Mouse (Mus musculus) midbrain, embryonic 15.5 days (tissue): ENCODE results near the gene Scnn1b. TPM values are rescaled to one million over a fixed set of nuclear protein-coding genes. Genes with fewer than 3 reads are reported as not detected.

Source experiments
- ATAC-seq: fragments of 200-750 bp; cut with Nextera tagmentation; replicated peaks from 2 replicates; pipeline ENCODE4 v1.8.0; 2017; ENCODE audit warnings: moderate TSS enrichment
- H3K27ac ChIP-seq: fragments of 300-500 bp; sonication (generic); 2 replicates; pipeline ENCODE4 v1.5.1; 2015; ENCODE audit warnings: mild to moderate bottlenecking, inconsistent platforms
- H3K27me3 ChIP-seq: fragments of 300-500 bp; sonication (generic); replicated peaks from 2 replicates; pipeline ENCODE4 v1.6.1; 2015; ENCODE audit warnings: inconsistent platforms
- H3K36me3 ChIP-seq: fragments of 300-500 bp; sonication (generic); replicated peaks from 2 replicates; pipeline ENCODE4 v1.6.1; 2015; ENCODE audit warnings: inconsistent platforms
- H3K4me1 ChIP-seq: fragments of 300-500 bp; sonication (generic); 2 replicates; pipeline ENCODE4 v1.6.1; 2015; ENCODE audit warnings: inconsistent platforms
- H3K4me2 ChIP-seq: fragments of 300-500 bp; sonication (generic); 2 replicates; pipeline ENCODE4 v1.6.1; 2015; ENCODE audit warnings: inconsistent platforms, mild to moderate bottlenecking, moderate library complexity
- H3K4me3 ChIP-seq: fragments of 300-500 bp; sonication (generic); 2 replicates; pipeline ENCODE4 v1.5.1; 2015; ENCODE audit warnings: mild to moderate bottlenecking, inconsistent platforms
- H3K9ac ChIP-seq: fragments of 300-500 bp; sonication (generic); 2 replicates; pipeline ENCODE4 v1.6.1; 2015; ENCODE audit warnings: mild to moderate bottlenecking, inconsistent platforms
- H3K9me3 ChIP-seq: fragments of 300-500 bp; sonication (generic); 2 replicates; pipeline ENCODE4 v1.6.1; 2016; ENCODE audit warnings: inconsistent platforms
- WGBS: fragments of 180-500 bp; shearing (Covaris S2); methylation state at CpG from one replicate; pipeline ENCODE4 v1.1.7; 2015; ENCODE audit warnings: mixed read lengths; 5-methylcytosine and 5-hydroxymethylcytosine counted together
- polyA plus RNA-seq: library from polyadenylated mRNA; unstranded; fragments of >200 nt; fragmentation: Nextera tagmentation; extraction: Ambion mirVana; gene quantifications from 2 replicates; pipeline ENCODE4 v1.2.1, GENCODE M21; 2015

Gene Scnn1b
- polyA plus RNA-seq, 1 experiment from 2014 or later: 0.13 TPM

DNA sequence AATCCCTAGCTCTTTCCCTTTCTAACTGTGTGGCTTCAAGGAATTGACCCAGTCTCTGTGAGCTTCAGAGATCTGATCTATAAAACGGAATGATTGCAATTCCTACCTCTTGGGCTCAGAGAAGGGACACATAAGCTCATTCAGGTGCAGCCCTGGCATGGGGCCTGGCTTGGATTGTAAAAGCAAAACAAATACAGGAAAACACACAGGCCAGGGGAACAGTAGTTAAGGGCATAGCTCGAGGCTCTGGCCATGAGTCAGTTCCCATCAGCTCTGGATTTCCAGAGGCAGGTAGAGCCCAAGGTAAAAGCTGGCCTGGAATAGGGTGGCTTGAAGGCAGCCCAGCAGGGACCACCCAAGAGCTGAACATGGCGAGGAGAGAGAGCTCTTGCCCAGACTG lies 9.2 kb downstream of the Scnn1b start:
- Histone ChIP-seq H3K4me1 (no peaks in the 10 kb centered on the region), H3K36me3 (no peaks in the 10 kb centered on the region), H3K27ac (no peak overlapping the region), H3K27me3 (no peaks in the 10 kb centered on the region), H3K9ac (no peak overlapping the region), H3K4me2 (no peak overlapping the region), H3K4me3 (no peak overlapping the region), H3K9me3 (no peaks in the 10 kb centered on the region)
- 44% methylated on average over 3 of the region's 3 CpGs for WGBS
- ATAC-seq: no peak

DNA sequence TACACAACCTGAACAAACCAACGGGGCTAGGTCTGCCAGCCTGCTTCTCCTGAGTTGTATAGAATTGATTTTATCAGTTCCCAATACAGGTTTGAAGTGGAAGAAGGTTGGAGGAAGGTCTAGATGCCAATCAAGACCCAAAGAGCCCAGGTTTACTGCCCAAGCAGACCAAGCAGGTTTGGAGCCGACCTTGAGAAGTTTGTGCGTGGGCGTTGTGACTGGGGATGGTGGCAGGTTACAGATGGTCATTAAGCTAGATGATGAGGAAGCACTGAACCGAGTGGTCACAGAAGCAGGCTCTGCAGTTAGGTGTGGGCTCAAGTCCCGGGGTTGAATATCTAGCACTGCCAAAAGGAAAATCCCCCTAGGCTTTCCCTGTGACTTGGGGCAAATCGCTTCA lies 9.9 kb downstream of the Scnn1b start:
- no peaks in the 10 kb centered on the region for H3K27me3 ChIP-seq
- H3K9ac ChIP-seq: no peak overlapping the region
- H3K4me1 ChIP-seq: no peaks in the 10 kb centered on the region
- ATAC-seq: no peak
- H3K36me3 ChIP-seq: no peaks in the 10 kb centered on the region
- H3K9me3 ChIP-seq: no peaks in the 10 kb centered on the region
- no peak overlapping the region for H3K4me2 ChIP-seq
- H3K27ac ChIP-seq: no peak overlapping the region
- no peak overlapping the region for H3K4me3 ChIP-seq
- WGBS: 87% methylated on average over 7 of the region's 7 CpGs

DNA sequence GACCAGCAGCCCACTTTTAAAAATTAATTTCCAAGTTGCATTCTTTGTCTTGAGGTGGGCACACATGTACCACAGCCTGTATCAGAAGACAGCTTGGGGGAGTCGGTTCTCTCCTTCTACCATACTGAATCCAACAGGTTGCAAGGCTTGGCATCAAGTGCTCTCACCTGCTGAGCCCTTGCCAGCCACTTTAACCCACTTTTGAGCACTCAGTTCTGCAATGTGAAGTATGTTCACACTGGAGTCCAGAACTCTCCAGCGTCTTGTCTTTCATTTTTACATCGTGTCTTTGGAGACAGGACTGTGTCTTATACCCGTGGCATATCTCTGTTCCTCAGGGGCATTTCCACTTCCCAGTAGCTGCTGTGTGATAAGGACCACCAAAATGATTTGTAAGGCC lies 15.4 kb downstream of the Scnn1b start:
- H3K36me3 ChIP-seq: no peaks in the 10 kb centered on the region
- H3K4me3 ChIP-seq: no peak overlapping the region
- 92% methylated on average over 4 of the region's 4 CpGs for WGBS
- H3K27ac ChIP-seq: no peak overlapping the region
- no peak overlapping the region for H3K4me2 ChIP-seq
- H3K27me3 ChIP-seq: no peaks in the 10 kb centered on the region
- no peak overlapping the region for H3K9ac ChIP-seq
- no peaks in the 10 kb centered on the region for H3K4me1 ChIP-seq
- H3K9me3 ChIP-seq: no peaks in the 10 kb centered on the region
- no peak for ATAC-seq

DNA sequence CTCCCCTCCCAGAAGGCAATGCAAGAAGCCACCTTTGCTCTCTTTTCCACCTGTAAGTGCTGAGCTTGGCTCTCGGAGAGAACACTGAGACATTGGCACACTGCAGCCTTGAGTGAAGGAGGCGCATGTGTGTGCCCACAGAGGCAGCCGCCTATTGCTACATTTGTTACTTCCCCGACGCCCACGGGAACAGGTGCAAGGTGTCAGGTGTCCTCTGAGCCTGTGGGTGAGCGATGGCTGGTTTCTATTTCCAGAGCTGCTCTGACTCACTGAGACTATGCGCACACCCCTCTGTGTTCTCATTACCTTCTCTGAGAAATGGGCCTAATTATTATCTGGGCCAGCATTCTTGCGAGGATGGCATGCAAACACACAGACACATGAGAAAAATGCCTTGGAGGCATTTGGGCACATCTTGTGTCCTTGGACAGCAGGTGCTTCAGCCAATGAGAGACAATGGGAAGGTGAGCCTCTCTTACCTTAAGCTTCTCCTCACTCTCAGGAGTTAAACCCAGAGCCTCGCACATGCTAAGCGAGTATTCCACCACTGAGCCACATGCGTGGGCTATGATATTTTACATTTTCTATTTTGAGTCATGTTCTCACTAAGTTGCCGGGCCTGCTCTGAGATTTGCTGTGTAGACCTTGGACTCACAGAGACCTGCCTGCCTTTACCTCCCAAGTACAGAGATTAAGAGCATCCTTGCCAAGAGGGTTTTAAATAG lies 26.0 kb downstream of the Scnn1b start:
- H3K4me3 ChIP-seq: no peak overlapping the region

DNA sequence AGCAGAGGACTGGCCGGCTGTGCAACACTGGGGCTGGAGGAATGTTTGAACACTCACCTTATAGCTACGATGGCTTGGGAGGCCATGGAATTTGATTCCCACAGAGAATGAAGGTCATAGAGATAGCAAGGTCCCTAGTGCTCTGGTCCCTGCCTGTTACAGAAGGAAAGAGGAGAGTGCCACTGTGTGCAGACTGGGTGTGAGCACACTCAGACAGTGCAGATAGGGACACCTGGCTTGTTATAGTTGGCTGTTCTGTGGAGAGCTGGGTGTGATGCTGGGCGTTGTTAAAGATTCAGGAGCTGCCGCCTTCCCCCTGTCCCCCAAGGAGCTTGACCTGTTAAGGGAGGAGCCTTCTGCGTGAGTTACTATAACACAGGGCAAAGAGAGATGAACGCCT lies 31.9 kb downstream of the Scnn1b start:
- Histone ChIP-seq H3K27ac (no peak overlapping the region), H3K27me3 (no peaks in the 10 kb centered on the region), H3K9ac (no peak overlapping the region), H3K9me3 (no peaks in the 10 kb centered on the region), H3K4me2 (no peak overlapping the region), H3K4me3 (no peak overlapping the region), H3K4me1 (peaks cover 4% of the 10 kb centered on the region; the same call in 1 of the 2 replicates), H3K36me3 (no peaks in the 10 kb centered on the region)
- 50% methylated on average over 6 of the region's 6 CpGs for WGBS
- ATAC-seq: no peak

More for the DNA sequence above, 26.0 kb downstream of the Scnn1b start:
- no peaks in the 10 kb centered on the region for H3K9me3 ChIP-seq
- no peak for ATAC-seq
- no peak overlapping the region for H3K4me2 ChIP-seq
- no peak overlapping the region for H3K27ac ChIP-seq
- no peak overlapping the region for H3K9ac ChIP-seq
- no peaks in the 10 kb centered on the region for H3K36me3 ChIP-seq
- H3K4me1 ChIP-seq: no peaks in the 10 kb centered on the region
- WGBS: 93% methylated on average over 13 of the region's 13 CpGs
- no peaks in the 10 kb centered on the region for H3K27me3 ChIP-seq

DNA sequence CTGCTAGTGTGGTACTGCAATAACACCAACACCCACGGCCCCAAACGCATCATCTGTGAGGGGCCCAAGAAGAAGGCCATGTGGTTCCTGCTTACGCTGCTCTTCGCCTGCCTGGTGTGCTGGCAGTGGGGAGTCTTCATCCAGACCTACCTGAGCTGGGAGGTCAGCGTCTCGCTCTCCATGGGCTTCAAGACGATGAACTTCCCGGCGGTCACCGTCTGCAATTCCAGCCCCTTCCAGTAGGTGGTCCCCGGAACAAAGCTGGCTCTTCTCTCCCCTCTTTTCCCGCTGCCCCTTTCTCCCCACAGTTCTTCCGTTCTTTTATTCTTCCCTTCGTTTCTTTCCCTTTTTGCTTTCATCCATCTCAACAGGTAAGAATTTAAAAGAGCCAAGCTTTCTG lies 34.5 kb downstream of the Scnn1b start:
- Histone ChIP-seq H3K27ac (no peak overlapping the region), H3K9ac (no peak overlapping the region), H3K9me3 (no peaks in the 10 kb centered on the region), H3K4me3 (no peak overlapping the region), H3K4me2 (peak overlapping the region; percentile 28), H3K27me3 (no peaks in the 10 kb centered on the region), H3K4me1 (peaks cover 4% of the 10 kb centered on the region; the same call in 1 of the 2 replicates), H3K36me3 (no peaks in the 10 kb centered on the region)
- 7% methylated on average over 14 of the region's 14 CpGs for WGBS
- ATAC-seq: no peak

DNA sequence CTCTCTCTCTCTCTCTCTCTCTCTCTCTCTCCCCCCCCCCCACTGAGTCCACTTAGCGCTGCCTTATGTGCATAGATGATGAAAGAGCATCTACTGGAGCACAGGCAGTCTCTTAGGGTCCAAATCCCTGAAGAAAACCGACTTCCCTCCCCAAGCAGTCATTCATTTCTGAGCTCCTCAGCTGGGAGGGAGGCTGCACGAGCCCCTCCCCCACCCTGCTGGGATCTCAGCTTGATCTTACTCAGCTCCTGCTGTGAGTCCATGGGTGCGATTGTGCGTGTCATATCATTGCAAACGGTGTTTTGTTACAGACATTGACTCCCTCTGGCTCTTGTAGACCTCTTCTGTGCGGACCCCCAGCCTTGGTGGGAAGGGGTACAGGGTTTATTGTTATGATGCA lies 35.1 kb downstream of the Scnn1b start:
- Histone ChIP-seq H3K4me3 (no peak overlapping the region), H3K4me2 (peak overlapping the region; percentile 28; the same call in 1 of the 2 replicates), H3K27me3 (no peaks in the 10 kb centered on the region), H3K4me1 (peaks cover 4% of the 10 kb centered on the region; the same call in 1 of the 2 replicates), H3K36me3 (no peaks in the 10 kb centered on the region), H3K27ac (no peak overlapping the region), H3K9ac (no peak overlapping the region), H3K9me3 (no peaks in the 10 kb centered on the region)
- 9% methylated on average over 7 of the region's 7 CpGs for WGBS
- ATAC-seq: no peak

DNA sequence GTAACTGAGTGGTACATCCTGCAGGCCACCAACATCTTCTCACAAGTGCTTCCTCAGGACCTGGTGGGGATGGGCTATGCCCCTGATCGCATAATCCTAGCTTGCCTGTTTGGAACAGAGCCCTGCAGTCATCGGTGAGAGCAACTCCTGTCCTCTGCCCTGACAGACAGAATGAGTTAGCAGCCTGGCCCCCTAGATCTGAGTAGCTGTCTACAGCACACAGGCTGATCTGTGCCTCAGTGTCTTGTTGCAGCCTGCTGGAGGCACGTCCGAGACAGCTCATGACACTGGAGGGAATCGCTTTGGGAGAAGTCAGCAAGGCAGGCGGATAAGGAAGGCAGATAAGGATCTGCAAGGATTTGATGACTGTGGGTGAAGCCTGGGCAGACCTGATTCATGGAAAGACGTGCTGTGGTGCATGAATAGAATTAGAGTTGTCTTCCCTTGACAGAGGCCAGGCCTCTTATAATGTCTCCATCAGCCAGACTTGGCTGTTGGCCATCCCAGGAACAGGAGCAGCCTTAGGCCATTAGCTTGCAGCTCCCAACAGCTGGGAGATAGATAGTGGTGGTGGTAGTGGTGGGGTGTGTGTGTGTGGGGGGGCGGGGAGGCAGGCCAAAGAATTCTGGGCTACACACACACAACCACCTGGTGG lies 38.0 kb downstream of the Scnn1b start:
- Histone ChIP-seq H3K27ac (no peak overlapping the region), H3K36me3 (no peaks in the 10 kb centered on the region), H3K4me3 (no peak overlapping the region), H3K4me1 (peaks cover 4% of the 10 kb centered on the region; the same call in 1 of the 2 replicates), H3K9ac (no peak overlapping the region), H3K4me2 (no peak overlapping the region), H3K27me3 (no peaks in the 10 kb centered on the region), H3K9me3 (no peaks in the 10 kb centered on the region)
- whole genome bisulfite sequencing: 65% methylated on average over 8 of the region's 8 CpGs
- ATAC-seq: no peak

DNA sequence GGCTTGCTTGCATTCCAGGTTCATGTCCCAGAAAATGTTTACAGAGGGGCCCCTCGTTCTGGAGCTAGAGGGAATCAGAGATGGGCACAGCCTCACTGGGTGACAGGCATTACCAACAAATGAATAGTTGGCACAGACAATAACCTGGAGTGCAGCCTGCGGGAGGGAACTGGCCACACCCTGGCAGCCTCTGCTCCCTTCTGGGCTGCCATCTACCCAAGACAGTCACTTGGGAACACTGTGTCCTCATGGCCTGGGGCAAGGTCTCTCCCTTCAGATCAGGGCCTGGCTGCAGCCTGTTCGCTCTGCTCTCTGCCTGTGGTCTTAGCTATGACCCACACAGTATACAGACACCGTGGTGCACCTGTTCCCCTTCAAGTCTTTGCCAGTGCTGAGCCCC lies 42.0 kb downstream of the Scnn1b start:
- no peak overlapping the region for H3K4me2 ChIP-seq
- H3K9ac ChIP-seq: no peak overlapping the region
- no peaks in the 10 kb centered on the region for H3K4me1 ChIP-seq
- no peaks in the 10 kb centered on the region for H3K36me3 ChIP-seq
- no peak for ATAC-seq
- H3K9me3 ChIP-seq: no peaks in the 10 kb centered on the region
- 85% methylated on average over 4 of the region's 4 CpGs for WGBS
- no peaks in the 10 kb centered on the region for H3K27me3 ChIP-seq
- H3K4me3 ChIP-seq: no peak overlapping the region
- no peak overlapping the region for H3K27ac ChIP-seq

DNA sequence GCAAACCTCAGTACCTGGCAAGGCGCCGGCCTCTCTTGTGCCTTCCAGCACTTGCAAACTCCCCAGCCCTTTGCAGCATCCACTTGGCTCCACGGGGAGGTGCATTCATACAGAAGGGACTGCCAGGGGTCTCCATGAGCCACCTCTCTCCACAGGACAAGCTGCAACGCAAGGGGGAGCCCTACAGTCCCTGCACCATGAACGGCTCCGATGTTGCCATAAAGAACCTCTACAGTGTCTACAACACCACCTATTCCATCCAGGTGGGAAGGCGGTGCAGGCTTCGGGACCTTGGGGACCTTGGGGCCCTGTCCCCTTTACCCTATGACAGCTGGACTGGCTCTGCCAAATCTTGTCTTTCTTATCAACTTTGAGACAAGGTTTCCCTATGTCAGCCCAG lies 47.4 kb downstream of the Scnn1b start:
- Histone ChIP-seq H3K27me3 (no peaks in the 10 kb centered on the region), H3K4me3 (no peak overlapping the region), H3K36me3 (no peaks in the 10 kb centered on the region), H3K4me2 (no peak overlapping the region), H3K4me1 (no peaks in the 10 kb centered on the region), H3K9ac (no peak overlapping the region), H3K9me3 (no peaks in the 10 kb centered on the region), H3K27ac (no peak overlapping the region)
- ATAC-seq: no peak
- 75% methylated on average over 8 of the region's 8 CpGs for WGBS

DNA sequence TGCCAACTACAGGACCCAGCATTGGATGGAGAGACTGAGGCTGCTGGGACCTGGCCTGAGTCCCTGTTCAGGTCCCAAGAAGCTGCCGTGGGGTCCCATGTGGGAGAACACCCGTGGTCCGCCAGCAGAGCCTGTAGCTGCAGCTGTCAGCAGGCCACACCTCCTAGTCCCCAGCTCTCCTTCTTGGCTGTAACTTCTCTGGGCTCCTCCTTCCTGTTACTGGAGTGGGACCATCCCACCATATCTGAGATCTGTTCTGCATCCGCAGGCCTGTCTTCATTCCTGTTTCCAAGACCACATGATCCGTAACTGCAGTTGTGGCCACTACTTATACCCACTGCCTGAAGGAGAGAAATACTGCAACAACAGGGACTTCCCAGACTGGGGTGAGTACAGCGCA lies 49.1 kb downstream of the Scnn1b start:
- 80% methylated on average over 6 of the region's 6 CpGs for WGBS
- H3K36me3 ChIP-seq: no peaks in the 10 kb centered on the region
- no peak overlapping the region for H3K9ac ChIP-seq
- no peak for ATAC-seq
- H3K27ac ChIP-seq: no peak overlapping the region
- H3K9me3 ChIP-seq: no peaks in the 10 kb centered on the region
- H3K27me3 ChIP-seq: no peaks in the 10 kb centered on the region
- no peak overlapping the region for H3K4me2 ChIP-seq
- no peaks in the 10 kb centered on the region for H3K4me1 ChIP-seq
- H3K4me3 ChIP-seq: no peak overlapping the region

DNA sequence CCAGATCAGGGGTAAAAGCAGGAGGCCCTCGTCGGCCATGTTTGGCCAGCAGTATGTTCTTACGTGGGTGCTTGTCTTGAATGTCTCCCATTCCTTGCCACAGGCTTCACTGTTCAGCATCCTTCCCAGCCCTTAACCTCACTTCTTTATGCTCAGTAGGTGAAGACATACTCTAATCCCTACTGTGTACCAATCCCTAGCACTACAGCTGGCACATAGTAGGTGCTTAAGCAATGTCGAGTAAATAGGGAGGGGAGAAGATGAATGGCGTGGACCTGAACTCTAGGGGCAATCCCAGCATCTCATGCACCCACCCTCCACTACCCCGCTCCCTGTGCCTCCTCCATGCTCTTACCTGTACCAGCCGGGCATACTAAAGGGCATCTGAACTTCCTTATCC lies 59.5 kb downstream of the Scnn1b start:
- 94% methylated on average over 7 of the region's 7 CpGs for WGBS
- Histone ChIP-seq H3K27me3 (no peaks in the 10 kb centered on the region), H3K27ac (no peak overlapping the region), H3K4me2 (no peak overlapping the region), H3K9ac (no peak overlapping the region), H3K4me1 (no peaks in the 10 kb centered on the region), H3K4me3 (no peak overlapping the region), H3K36me3 (no peaks in the 10 kb centered on the region), H3K9me3 (no peaks in the 10 kb centered on the region)
- no peak for ATAC-seq

DNA sequence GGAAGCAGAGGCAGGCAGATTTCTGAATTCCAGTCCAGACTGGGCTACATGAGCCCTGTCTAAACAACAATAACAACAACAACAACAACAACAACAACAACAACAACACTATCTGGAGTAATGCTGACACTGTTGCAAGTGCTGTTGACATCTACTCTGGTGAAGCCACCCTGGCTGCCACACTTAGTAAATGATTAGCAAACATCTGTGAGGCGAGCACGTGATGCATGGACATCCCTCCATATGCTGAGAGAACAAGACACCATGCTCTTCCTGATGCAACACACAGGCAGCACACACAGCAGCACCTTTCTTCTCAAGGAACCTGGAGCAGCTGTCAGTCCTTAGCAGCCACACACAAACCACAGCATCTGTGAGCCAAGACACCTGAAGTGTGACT lies 63.0 kb downstream of the Scnn1b start:
- Histone ChIP-seq H3K27ac (no peak overlapping the region), H3K4me2 (no peak overlapping the region), H3K9ac (no peak overlapping the region), H3K4me1 (no peaks in the 10 kb centered on the region), H3K27me3 (no peaks in the 10 kb centered on the region), H3K4me3 (no peak overlapping the region), H3K9me3 (no peaks in the 10 kb centered on the region), H3K36me3 (no peaks in the 10 kb centered on the region)
- whole genome bisulfite sequencing: 99% methylated on average over 2 of the region's 2 CpGs
- ATAC-seq: no peak
